Mouse (Mus musculus): ENCODE data around the gene Rab3b.

GRCm38 (mm10) chr4:108905859-108906258 is 27.0 kb downstream of the Rab3b start:
- TF ChIP-seq CTCF (IDR thresholded peaks at IDR 0.05 in 2 of 3, conservative IDR thresholded peaks at IDR 0.05 in 1 of 3; ENCODE audit: control insufficient read depth in 1 of 3, insufficient read depth in 1 of 3, low read depth in 2 of 3, low read length in 3 of 3, poor library complexity in 1 of 3, severe bottlenecking in 1 of 3) (no peak), ELF1 (IDR thresholded peaks at IDR 0.05; ENCODE audit: low read depth, low read length) (no peak), JUND (IDR thresholded peaks at IDR 0.05; ENCODE audit: low read depth, low read length) (no peak), ZC3H11A (IDR thresholded peaks at IDR 0.05; ENCODE audit: low read depth, low read length) (no peak), KAT2A (conservative IDR thresholded peaks at IDR 0.05; ENCODE audit: low read depth, low read length) (no peak)

Measured in MEL (cell line).